Mouse (Mus musculus) liver, embryonic 14.5 days (tissue): ENCODE measurements at regions not wholly inside any gene's neighbourhood (a gene's known extent, or its start where the extent isn't known, plus 50 kb on each side); places are given as distances from the start of the nearest gene placed in this dataset.

Experiments used
- CTCF ChIP-seq: IDR thresholded peaks from 2 replicates; pipeline ENCODE4 v1.5.1; 2016; ENCODE audit warnings: antibody characterized with exemption, low read depth, control low read depth
- EP300 ChIP-seq: IDR thresholded peaks from 2 replicates; pipeline ENCODE4 v1.6.1; 2016; ENCODE audit warnings: antibody characterized with exemption, low read depth

DNA sequence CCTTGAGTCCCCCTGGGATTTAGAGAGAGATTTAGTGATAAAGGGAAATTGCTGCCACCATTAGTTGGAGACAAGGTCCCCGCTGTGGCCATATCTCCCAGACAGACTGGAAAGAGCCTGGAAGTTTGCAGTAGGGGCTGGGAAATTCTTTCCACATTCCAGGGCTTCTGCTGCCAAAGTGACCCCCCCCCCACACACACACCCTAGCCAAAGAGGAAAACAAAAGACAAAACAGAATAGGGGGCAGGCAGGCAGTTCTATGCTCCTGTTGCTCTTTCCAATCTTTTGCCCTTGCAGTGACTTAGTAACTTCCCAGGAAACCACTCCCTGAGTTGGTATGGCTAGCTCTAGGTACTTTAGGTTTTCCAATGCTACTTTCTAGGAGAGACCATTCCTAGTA, 270.9 kb downstream of the Rps24 start:
- no peak for TF ChIP-seq CTCF
- no peak for TF ChIP-seq EP300
